Mouse (Mus musculus) mouse embryonic stem cell (cell line): ENCODE measurements at regions not wholly inside any gene's neighbourhood (a gene's known extent, or its start where the extent isn't known, plus 50 kb on each side); places are given as distances from the start of the nearest gene placed in this dataset.

ENCODE experiments used
- in situ Hi-C, 2 experiments: fragments of 300-500 bp; cut with MboI; formaldehyde crosslinking; loops; 1 replicate in 1 of 2; 3 replicates in 1 of 2; pipeline ENCODE4 v1.14.3; 2019 to 2020; ENCODE audit warnings: low sequenced_read_pairs in 2 of 2, low pct_unique_long_range_greater_than_20kb in 1 of 2, mixed read lengths in 1 of 2; ENCODE audit not compliant: unreplicated experiment in 1 of 2

DNA sequence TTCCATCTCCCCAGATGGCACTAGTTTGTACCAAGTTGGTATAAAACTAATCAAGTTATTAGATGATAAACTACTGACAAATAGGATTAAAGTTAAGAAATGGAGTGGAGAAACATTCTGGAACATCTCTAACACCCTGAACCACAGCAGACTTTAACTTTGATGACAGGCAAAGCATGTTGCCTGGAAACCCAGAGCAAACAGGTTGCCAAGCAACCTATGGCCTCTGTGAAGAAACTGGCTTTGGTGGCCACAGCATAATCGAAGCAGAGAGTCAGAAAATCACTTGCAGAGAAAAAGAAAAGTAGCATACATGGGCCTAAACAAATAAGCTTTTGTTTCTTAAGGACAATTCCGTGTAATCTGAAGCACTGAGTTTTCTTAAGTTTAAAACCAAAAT lies 59.4 kb upstream of the Vgll3 start:
- in situ Hi-C loops: no loop called here
